Mouse (Mus musculus): Measurements from ENCODE around the gene Mboat7. TPM values are rescaled to one million over a fixed set of nuclear protein-coding genes. Genes with fewer than 3 reads are reported as not detected.
"Not testable (repeated sequence)": the region's sequence is repeated elsewhere in the genome, so short reads cannot be mapped to it uniquely, and the experiment has no call there.

Mboat7 gene
- 44.5 and 48.6 TPM in 2 replicates for polyA plus RNA-seq (2015; fragmentation: Nextera tagmentation; extraction: Ambion mirVana)

- peak within 1 kb of the TSS; percentile 93 for H3K27ac ChIP-seq (ENCODE audit: low read length)
- no peaks in the 10 kb centered on the region for H3K36me3 ChIP-seq (ENCODE audit: control insufficient read depth, insufficient read depth, low read length)
- ATAC-seq (ENCODE audit: insufficient read depth, low FRiP score), result peak; percentile 89
- no peaks in the 10 kb centered on the region for H3K27me3 ChIP-seq (ENCODE audit: control insufficient read depth, insufficient read depth, low read length)
- WGBS, result under 1% methylated on average over 55 of the region's 55 CpGs
- peak within 1 kb of the TSS; percentile 88 for H3K9ac ChIP-seq (ENCODE audit: low read length)
- peak within 1 kb of the TSS; percentile 81 for H3K4me3 ChIP-seq (replicated peaks; ENCODE audit: low read length)
- peaks cover 17% of the 10 kb centered on the region for H3K4me1 ChIP-seq (ENCODE audit: control insufficient read depth, insufficient read depth, low read length)
- H3K4me2 ChIP-seq (ENCODE audit: low read depth, low read length), result peak within 1 kb of the TSS; percentile 64
- no peaks in the 10 kb centered on the region for H3K9me3 ChIP-seq (replicated peaks; ENCODE audit: control insufficient read depth, low read length)
Measured at GRCm38 (mm10) chr7:3692987-3693808, at the start of gene Mboat7. Gene Mboat7, minus strand, starts transcription at chr7:3693523.

GRCm38 (mm10) chr7:3732675-3733074 is 39.4 kb upstream of the Mboat7 start:
- not testable (repeated sequence) for ATAC-seq (ENCODE audit: insufficient read depth, low FRiP score); H3K4me1 ChIP-seq (ENCODE audit: control insufficient read depth, insufficient read depth, low read length); H3K27me3 ChIP-seq (ENCODE audit: control insufficient read depth, insufficient read depth, low read length); H3K9ac ChIP-seq (ENCODE audit: low read length); H3K4me3 ChIP-seq (replicated peaks; ENCODE audit: low read length); H3K36me3 ChIP-seq (ENCODE audit: control insufficient read depth, insufficient read depth, low read length); H3K9me3 ChIP-seq (replicated peaks; ENCODE audit: control insufficient read depth, low read length); H3K27ac ChIP-seq (ENCODE audit: low read length); H3K4me2 ChIP-seq (ENCODE audit: low read depth, low read length)
- no CpG with 5 or more reads among the region's 1 CpGs for WGBS

- not testable (repeated sequence) for H3K9ac ChIP-seq (ENCODE audit: low read length); H3K27ac ChIP-seq (ENCODE audit: low read length); H3K9me3 ChIP-seq (replicated peaks; ENCODE audit: control insufficient read depth, low read length); H3K4me2 ChIP-seq (ENCODE audit: low read depth, low read length); H3K4me1 ChIP-seq (ENCODE audit: control insufficient read depth, insufficient read depth, low read length); H3K36me3 ChIP-seq (ENCODE audit: control insufficient read depth, insufficient read depth, low read length); ATAC-seq (ENCODE audit: insufficient read depth, low FRiP score); H3K27me3 ChIP-seq (ENCODE audit: control insufficient read depth, insufficient read depth, low read length); H3K4me3 ChIP-seq (replicated peaks; ENCODE audit: low read length)
Measured at GRCm38 (mm10) chr7:3725459-3725858, 32.1 kb upstream of the Mboat7 start.

GRCm38 (mm10) chr7:3720268-3720667 is 26.9 kb upstream of the Mboat7 start, which contains the start of gene Pirb:
Gene Pirb, minus strand, starts transcription at chr7:3720391.
- ATAC-seq (ENCODE audit: insufficient read depth, low FRiP score); H3K9ac ChIP-seq (ENCODE audit: low read length); H3K4me1 ChIP-seq (ENCODE audit: control insufficient read depth, insufficient read depth, low read length); H3K27ac ChIP-seq (ENCODE audit: low read length); H3K4me3 ChIP-seq (replicated peaks; ENCODE audit: low read length); H3K9me3 ChIP-seq (replicated peaks; ENCODE audit: control insufficient read depth, low read length); H3K27me3 ChIP-seq (ENCODE audit: control insufficient read depth, insufficient read depth, low read length); H3K36me3 ChIP-seq (ENCODE audit: control insufficient read depth, insufficient read depth, low read length); H3K4me2 ChIP-seq (ENCODE audit: low read depth, low read length): not testable (repeated sequence)
- 56% methylated on average over 1 of the region's 3 CpGs for WGBS

- H3K4me1 ChIP-seq (ENCODE audit: control insufficient read depth, insufficient read depth, low read length), result no peaks in the 10 kb centered on the region
- WGBS, result 22% methylated on average over 1 of the region's 1 CpGs
Measured at GRCm38 (mm10) chr7:3715249-3715648, 21.9 kb upstream of the Mboat7 start.

GRCm38 (mm10) chr7:3712264-3712942 is 19.1 kb upstream of the Mboat7 start:
- 23% methylated on average over 5 of the region's 5 CpGs for WGBS
- no peaks in the 10 kb centered on the region for H3K9me3 ChIP-seq (replicated peaks; ENCODE audit: control insufficient read depth, low read length)
- no peak overlapping the region for H3K4me2 ChIP-seq (ENCODE audit: low read depth, low read length)
- no peak overlapping the region for H3K27ac ChIP-seq (ENCODE audit: low read length)
- no peak overlapping the region for H3K9ac ChIP-seq (ENCODE audit: low read length)
- H3K4me3 ChIP-seq (replicated peaks; ENCODE audit: low read length), result no peak overlapping the region
- no peaks in the 10 kb centered on the region for H3K27me3 ChIP-seq (ENCODE audit: control insufficient read depth, insufficient read depth, low read length)
- no peaks in the 10 kb centered on the region for H3K4me1 ChIP-seq (ENCODE audit: control insufficient read depth, insufficient read depth, low read length)
- H3K36me3 ChIP-seq (ENCODE audit: control insufficient read depth, insufficient read depth, low read length), result 0 out of 2 replicates have a peak, but pooled peaks cover 3% of the 10 kb centered on the region
- no peak for ATAC-seq (ENCODE audit: insufficient read depth, low FRiP score)

More at GRCm38 (mm10) chr7:3715249-3715648, 21.9 kb upstream of the Mboat7 start:
- Histone ChIP-seq H3K4me2 (ENCODE audit: low read depth, low read length) (no peak overlapping the region), H3K9me3 (replicated peaks; ENCODE audit: control insufficient read depth, low read length) (no peaks in the 10 kb centered on the region), H3K36me3 (ENCODE audit: control insufficient read depth, insufficient read depth, low read length) (no peaks in the 10 kb centered on the region), H3K27me3 (ENCODE audit: control insufficient read depth, insufficient read depth, low read length) (no peaks in the 10 kb centered on the region), H3K4me3 (replicated peaks; ENCODE audit: low read length) (no peak overlapping the region), H3K9ac (ENCODE audit: low read length) (no peak overlapping the region), H3K27ac (ENCODE audit: low read length) (no peak overlapping the region)
- ATAC-seq (ENCODE audit: insufficient read depth, low FRiP score), result no peak

GRCm38 (mm10) chr7:3709000-3709399 is 15.7 kb upstream of the Mboat7 start:
- Histone ChIP-seq H3K27ac (ENCODE audit: low read length) (no peak overlapping the region), H3K27me3 (ENCODE audit: control insufficient read depth, insufficient read depth, low read length) (no peaks in the 10 kb centered on the region), H3K9ac (ENCODE audit: low read length) (no peak overlapping the region), H3K4me3 (replicated peaks; ENCODE audit: low read length) (no peak overlapping the region), H3K4me1 (ENCODE audit: control insufficient read depth, insufficient read depth, low read length) (peaks cover 9% of the 10 kb centered on the region), H3K9me3 (replicated peaks; ENCODE audit: control insufficient read depth, low read length) (no peaks in the 10 kb centered on the region), H3K36me3 (ENCODE audit: control insufficient read depth, insufficient read depth, low read length) (peaks cover 8% of the 10 kb centered on the region; the same call in 1 of the 2 replicates), H3K4me2 (ENCODE audit: low read depth, low read length) (no peak overlapping the region)
- ATAC-seq (ENCODE audit: insufficient read depth, low FRiP score), result no peak
- 73% methylated on average over 1 of the region's 1 CpGs for WGBS

- H3K36me3 ChIP-seq (ENCODE audit: control insufficient read depth, insufficient read depth, low read length); H3K9me3 ChIP-seq (replicated peaks; ENCODE audit: control insufficient read depth, low read length); H3K4me1 ChIP-seq (ENCODE audit: control insufficient read depth, insufficient read depth, low read length); H3K4me3 ChIP-seq (replicated peaks; ENCODE audit: low read length); H3K4me2 ChIP-seq (ENCODE audit: low read depth, low read length); H3K27me3 ChIP-seq (ENCODE audit: control insufficient read depth, insufficient read depth, low read length); H3K9ac ChIP-seq (ENCODE audit: low read length); H3K27ac ChIP-seq (ENCODE audit: low read length); ATAC-seq (ENCODE audit: insufficient read depth, low FRiP score): not testable (repeated sequence)
- 33% methylated on average over 5 of the region's 5 CpGs for WGBS
Measured at GRCm38 (mm10) chr7:3708447-3708980, 15.2 kb upstream of the Mboat7 start.

Data from stomach, embryonic 16.5 days (tissue).